Mouse (Mus musculus) midbrain, embryonic 12.5 days (tissue): ENCODE data around the gene Hs3st3a1. TPM values are rescaled to one million over a fixed set of nuclear protein-coding genes. Genes with fewer than 3 reads are reported as not detected.

Source experiments
- ATAC-seq: fragments of 200-750 bp; cut with Nextera tagmentation; 2 replicates; pipeline ENCODE4 v1.8.0; 2017; ENCODE audit warnings: low read depth, moderate TSS enrichment, moderate library complexity; ENCODE audit not compliant: low FRiP score
- H3K27ac ChIP-seq: fragments of 300-500 bp; sonication (generic); replicated peaks from 2 replicates; pipeline ENCODE4 v1.5.1; 2016; ENCODE audit warnings: mild to moderate bottlenecking
- H3K27me3 ChIP-seq: fragments of 300-500 bp; sonication (generic); 2 replicates; pipeline ENCODE4 v1.6.1; 2016; ENCODE audit warnings: mild to moderate bottlenecking
- H3K36me3 ChIP-seq: fragments of 300-500 bp; sonication (generic); 2 replicates; pipeline ENCODE4 v1.6.1; 2016
- H3K4me1 ChIP-seq: fragments of 300-500 bp; sonication (generic); 2 replicates; pipeline ENCODE4 v1.6.1; 2016
- H3K4me2 ChIP-seq: fragments of 300-500 bp; sonication (generic); replicated peaks from 2 replicates; pipeline ENCODE4 v1.6.1; 2016; ENCODE audit warnings: mild to moderate bottlenecking, moderate library complexity
- H3K4me3 ChIP-seq: fragments of 300-500 bp; sonication (generic); 2 replicates; pipeline ENCODE4 v1.5.1; 2016; ENCODE audit warnings: mild to moderate bottlenecking
- H3K9ac ChIP-seq: fragments of 300-500 bp; sonication (generic); replicated peaks from 2 replicates; pipeline ENCODE4 v1.6.1; 2016; ENCODE audit warnings: mild to moderate bottlenecking, moderate library complexity
- H3K9me3 ChIP-seq: fragments of 300-500 bp; sonication (generic); 2 replicates; pipeline ENCODE4 v1.6.1; 2016; ENCODE audit warnings: mild to moderate bottlenecking
- WGBS: fragments of 180-500 bp; shearing (Covaris S2); methylation state at CpG from one replicate; pipeline ENCODE4 v1.1.7; 2016; 5-methylcytosine and 5-hydroxymethylcytosine counted together
- polyA plus RNA-seq: library from polyadenylated mRNA; unstranded; fragments of >200 nt; fragmentation: Nextera tagmentation; extraction: Ambion mirVana; gene quantifications from 2 replicates; pipeline ENCODE4 v1.2.1, GENCODE M21; 2016

The Hs3st3a1 gene
- 2.7 and 3.2 TPM in 2 replicates for polyA plus RNA-seq

GRCm38 (mm10) chr11:64434611-64435545 lies at the start of gene Hs3st3a1:
TSS of gene Hs3st3a1 (plus strand) at chr11:64435332.
- Histone ChIP-seq H3K4me2 (peak within 1 kb of the TSS; percentile 89), H3K4me3 (peak within 1 kb of the TSS; percentile 63), H3K27me3 (peaks cover 14% of the 10 kb centered on the region), H3K9ac (peak within 1 kb of the TSS; percentile 90), H3K27ac (peak within 1 kb of the TSS; percentile 78), H3K36me3 (no peaks in the 10 kb centered on the region), H3K4me1 (peaks cover 17% of the 10 kb centered on the region), H3K9me3 (no peaks in the 10 kb centered on the region)
- ATAC-seq = peak; percentile 88
- WGBS = under 1% methylated on average over 34 of the region's 36 CpGs

- H3K4me1 ChIP-seq = no peaks in the 10 kb centered on the region
- H3K4me2 ChIP-seq = no peak overlapping the region
- 88% methylated on average over 4 of the region's 4 CpGs for WGBS
- H3K27me3 ChIP-seq = no peaks in the 10 kb centered on the region
- H3K36me3 ChIP-seq = no peaks in the 10 kb centered on the region
- H3K27ac ChIP-seq = no peak overlapping the region
- H3K4me3 ChIP-seq = no peak overlapping the region
- ATAC-seq = no peak
- no peak overlapping the region for H3K9ac ChIP-seq
- no peaks in the 10 kb centered on the region for H3K9me3 ChIP-seq
Measured at GRCm38 (mm10) chr11:64386333-64386732, 48.8 kb upstream of the Hs3st3a1 start.

GRCm38 (mm10) chr11:64396331-64396881 lies 38.7 kb upstream of the Hs3st3a1 start:
- H3K27me3 ChIP-seq = no peaks in the 10 kb centered on the region
- H3K4me1 ChIP-seq = peaks cover 27% of the 10 kb centered on the region
- peak overlapping the region; percentile 83 for H3K27ac ChIP-seq
- no peaks in the 10 kb centered on the region for H3K36me3 ChIP-seq
- WGBS = 2% methylated on average over 7 of the region's 7 CpGs
- H3K9me3 ChIP-seq = 0 out of 2 replicates have a peak, but pooled peaks cover 3% of the 10 kb centered on the region
- peak overlapping the region; percentile 48 for H3K4me2 ChIP-seq
- H3K4me3 ChIP-seq = peak overlapping the region; percentile 23
- peak; percentile 84 for ATAC-seq
- H3K9ac ChIP-seq = peak overlapping the region; percentile 28; the same call in 1 of the 2 replicates

GRCm38 (mm10) chr11:64396949-64397348 lies 38.2 kb upstream of the Hs3st3a1 start:
- H3K4me2 ChIP-seq = peak overlapping the region; percentile 48
- 50% methylated on average over 6 of the region's 6 CpGs for WGBS
- 0 out of 2 replicates have a peak, but pooled peaks cover 3% of the 10 kb centered on the region for H3K9me3 ChIP-seq
- peaks cover 27% of the 10 kb centered on the region for H3K4me1 ChIP-seq
- no peak overlapping the region for H3K4me3 ChIP-seq
- H3K27me3 ChIP-seq = no peaks in the 10 kb centered on the region
- H3K36me3 ChIP-seq = no peaks in the 10 kb centered on the region
- H3K9ac ChIP-seq = 0 out of 2 replicates have a peak overlapping the region, but pooled peaks have one; percentile 28
- peak; percentile 56; the same call in 1 of the 2 replicates for ATAC-seq
- peak overlapping the region; percentile 83 for H3K27ac ChIP-seq

GRCm38 (mm10) chr11:64397612-64398011 lies 37.5 kb upstream of the Hs3st3a1 start:
- Histone ChIP-seq H3K4me2 (no peak overlapping the region), H3K27me3 (no peaks in the 10 kb centered on the region; the same call in 1 of the 2 replicates), H3K4me3 (no peak overlapping the region), H3K4me1 (peaks cover 27% of the 10 kb centered on the region), H3K27ac (peak overlapping the region; percentile 83; the same call in 1 of the 2 replicates), H3K9ac (no peak overlapping the region), H3K9me3 (0 out of 2 replicates have a peak, but pooled peaks cover 3% of the 10 kb centered on the region), H3K36me3 (no peaks in the 10 kb centered on the region)
- no peak for ATAC-seq
- WGBS = 81% methylated on average over 3 of the region's 3 CpGs

GRCm38 (mm10) chr11:64400534-64401093 lies 34.5 kb upstream of the Hs3st3a1 start:
- WGBS = 25% methylated on average over 6 of the region's 6 CpGs

GRCm38 (mm10) chr11:64418969-64419368 lies 16.2 kb upstream of the Hs3st3a1 start:
- Histone ChIP-seq H3K27ac (no peak overlapping the region), H3K9me3 (peaks cover 6% of the 10 kb centered on the region; the same call in 1 of the 2 replicates), H3K27me3 (no peaks in the 10 kb centered on the region), H3K4me3 (no peak overlapping the region), H3K4me2 (no peak overlapping the region), H3K4me1 (no peaks in the 10 kb centered on the region), H3K9ac (no peak overlapping the region), H3K36me3 (no peaks in the 10 kb centered on the region)
- 83% methylated on average over 1 of the region's 1 CpGs for WGBS
- no peak for ATAC-seq

More at GRCm38 (mm10) chr11:64400534-64401093, 34.5 kb upstream of the Hs3st3a1 start:
- Histone ChIP-seq H3K9ac (no peak overlapping the region), H3K9me3 (no peaks in the 10 kb centered on the region), H3K4me3 (no peak overlapping the region), H3K27ac (peak overlapping the region; percentile 30; the same call in 1 of the 2 replicates), H3K27me3 (no peaks in the 10 kb centered on the region; the same call in 1 of the 2 replicates), H3K4me2 (no peak overlapping the region), H3K4me1 (peaks cover 27% of the 10 kb centered on the region), H3K36me3 (no peaks in the 10 kb centered on the region)
- ATAC-seq = no peak

GRCm38 (mm10) chr11:64435546-64436411 lies 647 bp downstream of the Hs3st3a1 start:
- Histone ChIP-seq H3K9me3 (no peaks in the 10 kb centered on the region), H3K4me3 (peak overlapping the region; percentile 63), H3K36me3 (no peaks in the 10 kb centered on the region), H3K4me1 (peaks cover 17% of the 10 kb centered on the region), H3K27me3 (peaks cover 19% of the 10 kb centered on the region), H3K4me2 (peak overlapping the region; percentile 89), H3K9ac (peak overlapping the region; percentile 90), H3K27ac (peak overlapping the region; percentile 78)
- under 1% methylated on average over 81 of the region's 81 CpGs for WGBS
- ATAC-seq = peak; percentile 56

GRCm38 (mm10) chr11:64436412-64436727 lies 1.2 kb downstream of the Hs3st3a1 start, which contains the start of gene F930015N05Rik:
TSS of gene F930015N05Rik (minus strand) at chr11:64436653.
- no peak for ATAC-seq

GRCm38 (mm10) chr11:64436791-64437298 lies 1.7 kb downstream of the Hs3st3a1 start:
- WGBS = 9% methylated on average over 5 of the region's 5 CpGs
- Histone ChIP-seq H3K9me3 (no peaks in the 10 kb centered on the region), H3K4me2 (peak overlapping the region; percentile 89), H3K27me3 (peaks cover 20% of the 10 kb centered on the region), H3K4me3 (peak overlapping the region; percentile 63), H3K36me3 (no peaks in the 10 kb centered on the region), H3K9ac (peak overlapping the region; percentile 90), H3K4me1 (peaks cover 18% of the 10 kb centered on the region), H3K27ac (no peak overlapping the region)
- ATAC-seq = no peak

More at GRCm38 (mm10) chr11:64436412-64436727, 1.2 kb downstream of the Hs3st3a1 start, which contains the start of gene F930015N05Rik:
- H3K4me3 ChIP-seq = peak within 1 kb of the TSS; percentile 63
- peak within 1 kb of the TSS; percentile 90 for H3K9ac ChIP-seq
- H3K27me3 ChIP-seq = peaks cover 20% of the 10 kb centered on the region
- peak within 1 kb of the TSS; percentile 89 for H3K4me2 ChIP-seq
- no peaks in the 10 kb centered on the region for H3K36me3 ChIP-seq
- WGBS = 0% methylated on average over 24 of the region's 24 CpGs
- no peaks in the 10 kb centered on the region for H3K9me3 ChIP-seq
- H3K27ac ChIP-seq = peak within 1 kb of the TSS; percentile 78
- peaks cover 17% of the 10 kb centered on the region for H3K4me1 ChIP-seq

GRCm38 (mm10) chr11:64437721-64438120 lies 2.6 kb downstream of the Hs3st3a1 start:
- Histone ChIP-seq H3K4me1 (peaks cover 23% of the 10 kb centered on the region), H3K27me3 (peaks cover 21% of the 10 kb centered on the region)

More at GRCm38 (mm10) chr11:64437721-64438120, 2.6 kb downstream of the Hs3st3a1 start:
- no peaks in the 10 kb centered on the region for H3K9me3 ChIP-seq
- H3K36me3 ChIP-seq = no peaks in the 10 kb centered on the region
- no peak overlapping the region for H3K27ac ChIP-seq
- no peak for ATAC-seq
- H3K4me2 ChIP-seq = peak overlapping the region; percentile 89
- peak overlapping the region; percentile 12 for H3K4me3 ChIP-seq
- 25% methylated on average over 3 of the region's 3 CpGs for WGBS
- no peak overlapping the region for H3K9ac ChIP-seq
